In the genomic region with DNA sequence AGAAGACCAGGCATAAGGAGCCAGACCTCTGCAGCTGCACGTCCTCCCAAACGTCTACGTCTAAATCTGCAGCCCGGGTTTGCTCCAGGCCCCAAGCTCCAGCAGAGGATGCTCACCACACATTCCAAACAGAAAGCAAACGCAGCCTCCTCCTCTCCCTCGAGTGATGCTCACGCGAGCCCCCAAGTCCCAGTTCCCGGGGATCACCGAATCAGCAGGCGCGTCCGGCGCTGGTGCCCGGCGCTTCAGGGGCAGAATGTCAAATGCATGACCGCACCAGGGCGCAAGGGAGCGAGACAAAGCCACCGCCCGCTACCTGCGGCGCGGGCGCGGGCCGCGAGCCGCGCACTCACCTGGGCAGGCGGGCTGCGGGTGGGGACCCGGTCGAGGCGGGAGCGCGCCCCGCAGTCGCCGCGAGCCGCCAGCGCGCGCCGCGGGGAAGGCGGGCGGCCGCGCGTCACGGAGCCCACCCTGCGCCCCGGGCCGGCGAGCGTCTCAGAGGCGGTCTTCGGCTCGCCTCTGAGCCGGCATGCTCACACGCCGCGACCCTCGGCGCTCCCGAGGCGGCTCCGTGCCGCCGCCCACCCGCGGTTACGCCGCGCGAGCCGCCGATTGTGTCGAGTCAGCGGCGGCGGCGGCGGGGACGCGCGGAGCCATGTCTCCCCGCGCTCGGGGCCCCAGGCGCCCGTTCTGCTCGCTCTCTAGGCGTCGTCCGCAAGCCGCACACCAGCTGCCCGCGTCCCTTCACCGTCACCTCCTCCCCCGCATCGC, we compare ENCODE assay signal across 9 mouse cellular contexts. TPM values are rescaled to one million over a fixed set of nuclear protein-coding genes. Genes with fewer than 3 reads are reported as not detected.
A peak's percentile ranks its signal among the peaks of the same experiment; 100 is the strongest.
DNase-seq lines count a peak whose midpoint lies in the region; ATAC-seq and TF ChIP-seq lines count a peak whose summit lies in the region.
"Had no signal": no experiment of that assay in that cellular context is flagged by ENCODE, and none has a peak within 500 bp of the region (broad histone marks: within the 10 kb centered on the region; RNA-seq: fewer than 3 reads in every experiment).

No protein-coding gene starts in this region.

- H3K36me3 ChIP-seq in G1E (replicated peaks) = no peaks in the 10 kb centered on the region
- H3K36me3 ChIP-seq in lung, embryonic 16.5 days (ENCODE audit: control insufficient read depth, insufficient read depth, low read length) = no peaks in the 10 kb centered on the region

- H3K27ac ChIP-seq in lung, embryonic 16.5 days (ENCODE audit: low read length) = 0 out of 2 replicates have a peak overlapping the region, but pooled peaks have one; percentile 17

- TF ChIP-seq CTCF in G1E (IDR thresholded peaks at IDR 0.05; ENCODE audit: low read depth, low read length) = no peak

- no peak for ATAC-seq in G1E (ENCODE audit: extremely low read depth, insufficient number of reproducible peaks, low FRiP score, poor library complexity, severe bottlenecking)
- peak; percentile 83 for ATAC-seq in frontal cortex, adult (ENCODE audit: low TSS enrichment)
- peak; percentile 83 for ATAC-seq in lung, embryonic 16.5 days (ENCODE audit: low read depth)
- ATAC-seq in activated CD4-positive, CD25-positive, alpha-beta regulatory T cell, adult 4 months = no peak

- peak overlapping the region; percentile 67 for H3K9ac ChIP-seq in lung, embryonic 16.5 days (ENCODE audit: low read length)

- peak overlapping the region; percentile 94 for H3K4me2 ChIP-seq in lung, embryonic 16.5 days (ENCODE audit: low read depth, low read length)

- DNase-seq in G1E (ENCODE audit: low spot score) = no peak
- peak; percentile 74 for DNase-seq in cerebellum, adult 8-10 months
- peak; percentile 60 for DNase-seq in heart, postnatal 4 days
- DNase-seq in layer of hippocampus, postnatal 10 days (ENCODE audit: low spot score in 2 of 2) = peak; percentile 69
- DNase-seq in retina, postnatal 1 day = peak; percentile 83

- under 1% methylated on average over 48 of the region's 104 CpGs for WGBS in lung, embryonic 16.5 days

- 0 out of 2 replicates have a peak overlapping the region, but pooled peaks have one; percentile 25 for H3K4me3 ChIP-seq in G1E (ENCODE audit: low read depth, low read length)
- peak overlapping the region; percentile 68 for H3K4me3 ChIP-seq in lung, embryonic 16.5 days (ENCODE audit: low read length)

- no peaks in the 10 kb centered on the region for H3K4me1 ChIP-seq in G1E (ENCODE audit: insufficient read depth, low read depth, low read length)
- H3K4me1 ChIP-seq in lung, embryonic 16.5 days (replicated peaks; ENCODE audit: control insufficient read depth, insufficient read depth, low read length) = peaks cover 3% of the 10 kb centered on the region; the same call in 1 of the 2 replicates

- H3K27me3 ChIP-seq in G1E (ENCODE audit: insufficient read depth, low read length) = no peaks in the 10 kb centered on the region; the same call in 1 of the 2 replicates
- H3K27me3 ChIP-seq in lung, embryonic 16.5 days (ENCODE audit: control insufficient read depth, insufficient read depth, low read depth, low read length) = peaks cover 4% of the 10 kb centered on the region

- peaks cover 12% of the 10 kb centered on the region for H3K9me3 ChIP-seq in G1E (replicated peaks)
- no peaks in the 10 kb centered on the region; the same call in 1 of the 2 replicates for H3K9me3 ChIP-seq in lung, embryonic 16.5 days (ENCODE audit: control insufficient read depth, low read length)

RNA-seq across cellular contexts. Expression of a gene that starts 0.6 kb away (rescaled TPM):
- total RNA-seq in G1E (2014; fragmentation: Nextera tagmentation) (not detected in 2 replicates), G1E (2017) (0.17 and 0.27 TPM in 2 replicates)
- polyA plus RNA-seq in G1E (2012) = not detected in 2 replicates
- 10 to 100 TPM; 14.5 to 14.6 TPM for total RNA-seq in heart, postnatal 4 days (2021)
- 10 to 100 TPM; 33.6 to 33.8 TPM for total RNA-seq in layer of hippocampus, postnatal 10 days (2021)
- polyA plus RNA-seq in lung, embryonic 16.5 days (2015; fragmentation: Nextera tagmentation; extraction: Ambion mirVana) = 4.8 and 5.8 TPM in 2 replicates
- under 1 TPM in 1 of 2 experiments, not detected in 1; 0.04 TPM for polyA plus RNA-seq in activated CD4-positive, CD25-positive, alpha-beta regulatory T cell, adult 4 months (2017; shearing (Covaris generic))

RNA-seq across cellular contexts. Expression of a gene that starts 56.1 kb away (rescaled TPM):
- total RNA-seq in G1E (2014; fragmentation: Nextera tagmentation) (2.0 TPM in 1 of 2 replicates, not detected in the other), G1E (2017) (0.17 and 0.55 TPM in 2 replicates)
- not detected in 2 replicates for polyA plus RNA-seq in G1E (2012)
- under 1 TPM; 0.21 to 0.50 TPM for total RNA-seq in heart, postnatal 4 days (2021)
- total RNA-seq in layer of hippocampus, postnatal 10 days (2021) = under 1 TPM; 0.16 to 0.62 TPM
- polyA plus RNA-seq in lung, embryonic 16.5 days (2015; fragmentation: Nextera tagmentation; extraction: Ambion mirVana) = 0.31 and 0.33 TPM in 2 replicates
- polyA plus RNA-seq in activated CD4-positive, CD25-positive, alpha-beta regulatory T cell, adult 4 months (2017; shearing (Covaris generic)) = under 1 TPM in 1 of 2 experiments, not detected in 1; 0.15 TPM
- total RNA-seq: adrenal gland, adult 18-20 months had no signal

Comparison
In these comparisons a context has a peak if more than half of its experiments do, and no peak if none do; other contexts are left out.
1. ATAC-seq: peak in frontal cortex, adult (single experiment) and lung, embryonic 16.5 days (single experiment); none in G1E (single experiment) and activated CD4-positive, CD25-positive, alpha-beta regulatory T cell, adult 4 months (single experiment).
2. RNA of a gene that starts 0.6 kb away (total RNA-seq): 33.6 to 33.8 TPM in layer of hippocampus, postnatal 10 days and 14.5 to 14.6 TPM in heart, postnatal 4 days; 0.17 to 0.27 TPM in G1E; every median in the first group is over 10 times any median in the second.